Mouse (Mus musculus) spleen, adult 2 months (tissue): ENCODE results near the gene Gpr85.

Source experiments
- CTCF ChIP-seq: fragments of 200-500 bp; IDR thresholded peaks from 2 replicates; pipeline ENCODE4 v1.5.1; 2011; ENCODE audit warnings: mild to moderate bottlenecking, inconsistent platforms; ENCODE audit not compliant: insufficient read depth, insufficient read length, insufficient replicate concordance; ENCODE audit errors: extremely low read depth
- POLR2A ChIP-seq: fragments of 200-500 bp; IDR thresholded peaks from 2 replicates; pipeline ENCODE4 v1.6.1; 2011; ENCODE audit warnings: low read depth, low read length, inconsistent platforms

DNA sequence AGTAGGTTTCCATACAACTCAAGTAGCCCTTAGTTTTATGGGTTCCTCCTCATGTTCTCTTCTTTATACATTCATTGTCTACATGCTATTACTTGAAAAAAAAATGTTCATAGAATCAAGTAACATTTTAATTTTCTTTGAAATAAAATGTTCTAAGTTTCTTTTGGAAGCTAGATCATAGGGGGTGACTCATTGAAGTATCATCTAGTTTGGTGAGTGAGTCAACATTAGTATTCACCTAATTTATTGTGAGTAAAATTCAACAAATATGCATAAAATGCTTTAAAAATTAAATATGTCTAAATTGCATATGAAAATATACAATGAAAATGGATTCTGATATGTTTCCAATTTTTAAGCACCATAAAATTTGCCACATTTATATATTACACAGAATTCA, 43.2 kb upstream of the Gpr85 start:
- TF ChIP-seq POLR2A (no peak), CTCF (no peak)
